Mouse (Mus musculus) spleen, postnatal 36 days (tissue): ENCODE data around the gene Lsm7.

ENCODE experiments used
- DNase-seq, 2 experiments: peaks; one replicate each; pipeline ENCODE4 v3.0.0; 2022; ENCODE audit warnings: low spot score in 2 of 2, mixed read lengths in 1 of 2

Gene Lsm7

DNA sequence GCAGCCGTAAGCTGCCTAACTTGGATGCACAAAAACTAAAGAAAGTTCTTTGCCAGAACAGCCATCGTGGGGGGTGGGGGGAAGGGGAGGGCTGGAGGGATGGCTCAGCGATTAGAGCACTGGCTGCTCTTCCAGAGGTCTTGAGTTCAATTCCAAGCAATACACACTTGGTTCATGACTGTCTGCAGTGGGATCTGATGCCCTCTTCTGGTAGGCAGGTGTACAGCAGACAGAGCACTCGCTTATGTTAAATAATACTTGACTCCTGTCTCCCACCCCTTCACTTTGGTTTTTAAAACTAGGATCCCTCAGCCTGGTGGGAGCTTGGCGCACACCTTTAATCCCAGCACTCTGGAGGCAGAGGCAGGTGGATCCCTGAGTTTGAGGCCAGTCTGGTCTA is 21.0 kb upstream of the Lsm7 start:
- DNase-seq = peak; percentile 48 to 62

GRCm38 (mm10) chr10:80874035-80874434 is 19.0 kb upstream of the Lsm7 start:
- DNase-seq = no peak

DNA sequence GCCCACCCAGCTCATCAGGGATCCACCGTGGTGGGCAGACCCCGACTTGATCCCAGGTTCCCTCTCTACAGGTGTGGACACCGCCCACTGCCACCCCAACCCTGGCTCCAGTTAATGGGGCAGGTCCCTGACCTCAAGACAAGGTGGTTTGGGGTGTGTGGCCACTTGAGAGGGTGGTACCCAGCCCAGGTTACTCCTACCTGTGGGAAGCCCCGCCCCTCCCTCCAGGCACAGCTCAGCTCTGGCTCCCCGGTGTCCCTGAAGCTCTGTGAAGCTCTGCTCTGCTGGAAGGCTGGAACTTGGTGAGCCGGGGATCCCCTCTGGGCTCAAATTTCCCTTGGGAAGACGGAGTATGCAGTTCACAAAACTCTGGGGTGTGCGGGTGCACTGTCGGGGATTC is 16.6 kb upstream of the Lsm7 start, which contains the start of gene Tmprss9:
Gene Tmprss9 (plus strand): TSS at position 268 of the 400 bp plus-strand sequence.
- no peak for DNase-seq

- DNase-seq = no peak
These were observed 16.0 kb upstream of the Lsm7 start for GRCm38 (mm10) chr10:80870993-80871392.

- no peak for DNase-seq
These were observed 9.4 kb upstream of the Lsm7 start for GRCm38 (mm10) chr10:80864446-80864845.

GRCm38 (mm10) chr10:80862305-80862704 is 7.3 kb upstream of the Lsm7 start:
- no peak for DNase-seq

DNA sequence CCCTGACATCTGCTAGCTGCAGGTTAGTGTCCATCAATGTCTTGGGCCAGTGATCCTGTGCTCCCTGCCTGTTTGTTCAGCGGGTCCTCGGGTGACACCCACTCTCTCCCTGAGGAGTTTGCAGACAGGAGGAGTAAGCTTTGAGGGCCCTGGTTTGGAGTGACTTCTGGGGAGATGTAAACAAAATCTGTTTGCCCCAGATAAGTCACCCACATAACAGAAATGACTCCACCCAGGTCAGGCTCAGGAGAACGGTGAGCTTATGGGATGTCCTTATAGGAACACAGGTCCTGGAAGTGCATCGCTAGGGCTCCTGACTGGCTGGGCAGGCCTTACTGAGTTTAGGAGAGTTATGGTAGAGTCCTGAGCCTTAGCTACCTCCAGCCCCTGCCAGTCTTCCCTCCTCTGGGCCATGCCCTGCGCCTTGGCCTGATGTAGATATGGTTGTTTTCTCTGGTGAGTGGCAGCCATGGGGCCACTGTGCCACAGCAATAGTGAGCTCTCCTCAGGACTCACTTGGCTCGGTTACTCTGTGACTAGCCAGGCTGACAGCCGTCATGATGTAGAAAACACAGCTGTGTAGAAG is 3.4 kb upstream of the Lsm7 start:
- DNase-seq = peak; percentile 53 to 80

DNA sequence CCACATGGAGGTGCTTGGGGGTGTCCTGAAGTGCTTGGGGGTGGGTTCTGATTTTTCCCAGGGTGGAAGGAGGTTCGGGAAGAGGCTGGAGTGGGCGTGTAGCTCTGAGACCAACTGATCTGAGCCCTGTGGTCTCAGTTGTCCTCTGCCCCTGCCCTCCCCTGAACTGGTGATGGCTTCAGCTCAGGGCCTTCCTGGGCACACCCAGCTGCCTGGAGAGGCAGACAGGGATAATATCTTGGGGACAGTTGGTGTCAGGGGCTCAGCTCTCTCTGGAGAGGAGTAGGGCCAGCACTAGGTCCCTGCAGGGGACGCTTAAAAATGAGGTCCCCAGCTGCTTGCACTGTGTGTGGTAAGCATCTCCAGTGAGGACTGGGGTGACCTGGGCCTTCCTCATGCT is 2.8 kb upstream of the Lsm7 start:
- DNase-seq = peak; percentile 26 to 57

DNA sequence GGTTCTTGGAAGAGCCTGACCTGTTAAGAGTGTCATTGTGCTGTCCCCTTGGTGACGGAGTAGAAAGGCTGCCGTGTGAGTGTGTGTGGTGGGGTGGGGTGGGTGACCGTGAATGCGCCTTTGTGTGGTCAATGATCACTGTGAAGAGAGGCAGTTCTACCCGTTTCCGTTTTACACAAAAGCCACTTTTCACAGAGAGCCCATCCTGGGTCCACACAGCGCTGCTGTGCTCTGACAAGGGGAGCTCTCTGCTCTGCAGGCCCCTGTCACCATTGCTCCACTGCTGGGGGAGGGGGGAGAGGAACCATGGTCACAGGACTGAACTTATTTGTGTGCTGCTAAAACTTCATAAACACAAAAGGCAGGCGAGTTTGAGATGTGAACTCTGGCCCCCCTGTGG is 2.4 kb upstream of the Lsm7 start:
- no peak for DNase-seq

GRCm38 (mm10) chr10:80856908-80857307 is 1.9 kb upstream of the Lsm7 start:
- DNase-seq = peak; percentile 51 to 66

- DNase-seq = peak in 1 of 2 experiments; percentile 27
These were observed 1.3 kb upstream of the Lsm7 start for GRCm38 (mm10) chr10:80856267-80856666.

GRCm38 (mm10) chr10:80855749-80856073 is 702 bp upstream of the Lsm7 start:
- DNase-seq = no peak

GRCm38 (mm10) chr10:80848571-80848970 is 6.4 kb downstream of the Lsm7 start:
- peak; percentile 75 to 80 for DNase-seq

- no peak for DNase-seq
These were observed 9.3 kb downstream of the Lsm7 start for GRCm38 (mm10) chr10:80845732-80846131.

- DNase-seq = no peak
These were observed 9.8 kb downstream of the Lsm7 start for GRCm38 (mm10) chr10:80845055-80845693.

- DNase-seq = no peak
These were observed 11.0 kb downstream of the Lsm7 start, which contains the start of gene Lingo3 for GRCm38 (mm10) chr10:80843931-80844547. Lingo3 (minus strand) TSS chr10:80844039.

DNA sequence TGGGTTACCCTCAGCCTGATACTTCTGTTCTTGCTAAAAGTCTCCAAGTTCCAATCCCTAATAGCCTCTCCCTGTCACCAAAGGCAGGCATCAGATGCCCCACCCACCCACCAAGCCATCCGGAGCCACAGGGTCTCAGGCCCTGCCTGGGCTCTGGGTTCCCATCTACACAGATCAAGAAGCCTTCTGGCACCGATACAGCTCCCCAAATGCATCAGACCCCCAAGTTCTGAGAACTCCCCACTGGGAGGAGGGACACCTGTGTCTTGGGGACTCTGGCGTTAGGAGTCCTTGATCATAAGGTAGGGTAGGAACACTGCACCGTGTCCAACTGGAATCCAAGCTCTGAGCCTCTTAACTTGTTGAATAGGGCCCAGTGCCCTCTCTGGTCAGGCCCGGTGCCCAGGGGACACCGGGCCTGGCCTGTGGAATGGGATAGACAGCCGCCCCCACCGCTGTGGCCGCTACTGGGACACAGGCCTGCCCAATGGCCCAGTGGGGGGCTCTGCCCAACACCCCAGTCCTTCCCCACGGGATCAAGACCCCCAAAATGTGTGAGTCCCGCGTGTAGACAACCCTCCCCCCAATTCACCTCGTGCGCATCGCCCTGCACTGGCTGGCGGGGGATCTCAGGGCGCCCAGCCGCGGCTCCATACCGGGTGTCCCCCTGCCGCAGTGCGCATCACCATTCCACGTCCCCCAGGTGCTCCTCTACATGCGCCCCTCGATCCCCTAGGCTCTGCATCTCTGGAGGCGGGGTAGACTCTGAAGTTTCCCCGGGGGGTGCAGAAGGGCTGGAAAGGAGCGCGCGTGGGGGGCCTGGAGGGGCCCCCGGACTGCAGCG is 11.7 kb downstream of the Lsm7 start:
- DNase-seq = no peak

DNA sequence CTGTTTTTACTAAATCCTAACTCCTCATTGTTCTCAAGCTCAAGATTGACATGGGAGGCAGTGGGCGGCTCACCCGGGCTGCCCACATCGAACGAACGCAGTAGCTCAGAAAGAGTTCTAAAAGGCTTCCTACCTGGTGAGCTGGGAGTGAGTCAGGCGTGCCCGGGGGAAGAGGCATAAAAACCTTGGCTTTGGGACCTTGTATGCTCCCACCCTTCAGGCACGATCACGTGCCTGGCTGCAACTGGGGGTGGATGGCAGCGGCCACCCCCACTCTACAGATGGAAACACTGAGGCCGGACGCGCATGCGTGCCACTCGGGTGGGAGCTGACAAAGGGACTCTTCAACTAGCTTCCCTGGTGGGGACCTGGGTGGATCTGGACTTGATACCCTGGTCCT is 12.7 kb downstream of the Lsm7 start:
- DNase-seq = no peak

DNA sequence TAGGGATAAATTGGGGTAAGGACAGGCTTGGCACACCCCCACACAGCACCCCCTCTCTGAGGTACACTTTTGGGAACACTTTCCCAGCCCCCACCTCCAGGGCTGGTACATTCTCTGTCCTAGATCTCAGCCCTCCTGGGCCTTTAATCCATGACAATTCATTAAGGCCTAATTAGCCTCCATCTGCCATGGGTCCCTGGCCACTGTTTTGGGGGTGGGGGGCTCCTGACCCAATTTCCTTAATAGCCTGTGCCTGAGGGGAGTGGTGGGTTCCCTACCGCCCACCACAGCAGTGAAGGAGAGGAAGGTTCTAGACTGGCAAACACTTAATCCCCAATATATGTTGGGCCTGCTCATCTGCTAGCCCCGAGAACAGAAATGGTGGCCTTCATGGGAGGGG is 13.3 kb downstream of the Lsm7 start:
- DNase-seq = no peak

DNA sequence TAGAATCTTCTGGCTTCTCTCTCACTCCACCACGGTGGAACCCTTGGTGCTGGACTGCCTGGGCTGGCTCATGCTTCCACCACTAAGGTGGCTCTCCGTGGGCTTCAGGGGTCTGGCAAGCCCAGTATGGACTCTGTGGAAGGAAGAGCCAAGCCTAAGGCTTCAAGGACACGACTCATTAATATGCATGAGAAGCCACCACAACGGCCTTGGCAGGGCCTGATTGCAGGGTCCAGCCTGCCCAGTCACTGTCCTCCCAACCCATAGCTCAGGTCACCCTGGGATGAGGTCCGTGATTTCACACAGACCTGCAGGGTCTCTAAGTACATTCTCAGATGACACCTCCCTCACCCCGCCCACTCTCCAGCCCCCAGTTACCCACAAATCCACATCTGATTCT is 15.2 kb downstream of the Lsm7 start:
- no peak for DNase-seq

DNA sequence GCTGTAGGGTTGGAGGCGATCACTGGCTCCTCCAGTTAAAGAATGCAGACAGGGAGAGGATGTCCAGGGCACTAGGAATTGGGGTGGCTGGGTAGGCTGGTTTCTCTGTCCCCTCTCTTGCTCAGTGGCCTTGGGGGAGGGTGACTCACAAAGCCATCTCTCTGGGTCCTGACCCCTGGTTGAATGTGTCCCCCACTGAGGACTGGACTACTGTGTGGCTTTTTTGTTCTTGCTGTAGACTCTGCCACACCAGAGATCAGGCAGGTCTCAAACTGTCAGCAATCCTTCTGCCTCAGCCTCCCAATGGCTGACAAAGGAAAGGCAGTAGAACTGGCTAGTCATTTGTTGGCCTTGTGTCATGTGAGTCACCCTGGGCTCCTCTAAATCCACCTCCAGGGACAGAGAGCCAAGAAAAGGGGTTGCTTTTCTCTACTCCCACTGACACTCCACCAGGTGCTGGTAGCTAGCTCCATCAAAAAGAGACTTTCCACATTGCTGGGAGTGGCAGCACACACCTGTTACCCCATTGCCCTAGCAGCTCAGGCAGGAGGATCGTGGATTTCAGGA is 16.6 kb downstream of the Lsm7 start:
- no peak for DNase-seq

DNA sequence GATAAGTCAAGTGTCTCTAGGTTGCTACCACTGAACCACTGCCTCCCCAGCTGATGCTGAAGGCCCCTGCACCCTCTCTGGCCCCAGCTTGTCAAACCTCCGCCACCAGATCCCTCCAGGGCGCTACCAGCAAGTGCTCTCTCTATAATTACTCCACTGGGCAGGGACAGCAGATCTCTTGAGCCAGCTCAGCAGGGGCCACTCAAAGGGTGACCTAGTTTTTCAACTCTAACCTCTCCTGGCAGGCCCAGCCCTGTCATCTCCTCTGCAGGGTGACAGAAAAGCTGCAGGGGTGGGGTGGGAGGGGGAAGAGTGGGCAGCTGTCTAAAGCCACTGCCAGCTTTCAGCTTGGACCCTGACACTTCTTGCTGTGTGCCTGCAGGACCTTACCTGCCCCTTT is 17.2 kb downstream of the Lsm7 start:
- no peak for DNase-seq
